Mouse (Mus musculus): ENCODE measurements at regions not wholly inside any gene's neighbourhood (a gene's known extent, or its start where the extent isn't known, plus 50 kb on each side); places are given as distances from the start of the nearest gene placed in this dataset.

DNA sequence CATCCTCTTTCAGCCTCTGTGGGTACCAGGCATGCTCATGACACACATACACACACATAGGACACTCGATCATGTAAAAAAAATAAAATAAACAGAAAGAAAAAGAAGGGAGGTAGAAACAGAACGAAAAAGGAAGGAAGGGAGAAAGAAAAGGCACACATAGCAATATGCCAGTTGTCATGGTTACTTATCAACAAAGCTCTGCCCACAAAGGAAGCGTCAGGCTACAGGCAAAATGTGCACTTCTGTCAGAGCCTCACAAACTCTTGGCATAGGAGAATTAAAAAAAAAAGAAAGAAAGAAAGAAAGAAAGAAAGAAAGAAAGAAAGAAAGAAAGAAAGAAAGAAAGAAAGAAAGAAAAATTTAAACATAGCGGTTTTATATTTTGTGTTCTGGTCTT lies 56.9 kb upstream of the Sox2 start:
- ChIA-PET POLR2A (no interaction called here), CTCF (interaction anchor here in 2 of 4 experiments (0.6 to 1.4 kb wide), 3 partner anchors 17 to 47 kb away, joined by 3 to 5 read pairs (median 3); no protein-coding TSS in a partner anchor)

DNA sequence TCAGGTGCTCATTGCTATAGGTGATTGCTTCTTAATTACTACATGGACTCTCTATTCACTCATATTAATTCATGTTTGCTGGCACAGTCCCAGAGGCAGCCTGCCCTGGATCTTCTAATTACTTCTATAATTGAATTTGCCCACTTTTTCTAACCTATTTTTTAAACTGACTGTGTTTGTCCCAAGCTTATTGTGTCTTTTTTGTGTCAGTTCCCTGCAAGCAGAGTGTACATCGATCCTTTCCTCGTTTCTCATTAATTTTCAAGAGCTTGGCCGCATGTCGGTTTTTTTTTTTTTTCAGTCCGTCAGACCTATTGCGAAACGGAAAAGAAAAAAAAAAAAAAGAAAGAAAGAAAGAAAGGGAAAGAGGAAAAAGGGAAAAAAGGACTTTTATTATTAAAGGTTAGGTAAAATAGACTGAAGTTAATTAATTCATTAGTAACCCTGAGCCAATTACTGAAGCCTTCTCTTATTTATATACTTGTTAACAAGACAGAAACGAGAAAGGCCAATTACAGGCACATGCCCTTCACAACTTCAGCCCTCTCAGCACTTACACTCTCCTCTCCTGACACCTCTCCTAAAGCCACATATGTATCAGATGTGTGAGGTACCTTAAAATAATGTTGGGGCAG lies 72.2 kb upstream of the Sox2 start:
- POLR2A ChIA-PET: no interaction called here
- CTCF ChIA-PET: interaction anchor here in 2 of 4 experiments (0.6 to 0.7 kb wide), 2 partner anchors 17 to 671 kb away, joined by 3 to 10 read pairs; no protein-coding TSS in a partner anchor

DNA sequence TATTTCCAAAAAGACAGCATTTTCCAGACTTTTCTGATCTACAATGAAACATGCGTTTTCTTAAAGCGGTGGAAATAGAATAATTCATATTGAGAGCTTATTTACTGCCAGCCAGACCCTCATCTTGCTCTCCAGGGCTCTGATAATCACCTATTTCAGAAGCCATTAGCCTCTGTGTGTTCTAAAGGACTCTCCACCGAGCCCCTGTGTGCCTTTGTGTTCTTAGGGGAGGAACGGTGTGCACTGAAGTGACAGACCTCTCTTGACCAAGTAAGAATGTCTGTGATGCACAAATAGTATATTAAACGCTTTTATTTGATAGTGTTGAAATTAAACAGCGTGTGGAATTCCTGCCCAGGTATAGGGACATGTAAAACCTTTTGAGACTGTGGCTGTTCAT lies 73.1 kb upstream of the Sox2 start:
- CTCF ChIA-PET: interaction anchor here in 3 of 4 experiments (0.7 to 1.5 kb wide), 8 partner anchors 18 to 345 kb away, joined by 3 to 5 read pairs (median 4); no protein-coding TSS in a partner anchor
- POLR2A ChIA-PET: no interaction called here

DNA sequence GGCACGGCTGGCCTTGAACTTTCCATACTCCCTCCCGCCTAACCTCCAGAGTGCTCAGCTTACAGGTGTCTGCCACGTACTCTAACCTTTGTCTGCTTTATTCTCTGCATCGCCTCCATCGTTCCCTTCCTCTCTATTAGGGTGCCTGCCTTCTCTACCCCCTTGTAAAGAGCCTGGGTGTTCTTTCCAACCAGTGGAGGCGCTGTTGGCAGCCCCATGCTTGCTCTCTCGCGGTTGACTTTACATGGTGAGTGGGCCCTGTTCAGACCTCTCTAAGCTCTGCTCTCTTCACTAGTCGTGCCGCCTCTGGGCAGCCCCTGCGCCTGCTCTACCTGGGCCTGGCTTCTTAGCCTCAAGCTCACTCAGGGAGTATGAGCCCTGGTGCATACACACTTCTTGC lies 74.0 kb upstream of the Sox2 start:
- POLR2A ChIA-PET: interaction anchor here in 2 of 4 experiments (0.5 to 1.1 kb wide), 4 partner anchors 24 to 338 kb away, joined by 3 to 5 read pairs (median 4); no protein-coding TSS in a partner anchor
- CTCF ChIA-PET: interaction anchor here (0.6 to 1.5 kb wide), 18 partner anchors 14 to 905 kb away, joined by 3 to 8 read pairs (median 4); no protein-coding TSS in a partner anchor

DNA sequence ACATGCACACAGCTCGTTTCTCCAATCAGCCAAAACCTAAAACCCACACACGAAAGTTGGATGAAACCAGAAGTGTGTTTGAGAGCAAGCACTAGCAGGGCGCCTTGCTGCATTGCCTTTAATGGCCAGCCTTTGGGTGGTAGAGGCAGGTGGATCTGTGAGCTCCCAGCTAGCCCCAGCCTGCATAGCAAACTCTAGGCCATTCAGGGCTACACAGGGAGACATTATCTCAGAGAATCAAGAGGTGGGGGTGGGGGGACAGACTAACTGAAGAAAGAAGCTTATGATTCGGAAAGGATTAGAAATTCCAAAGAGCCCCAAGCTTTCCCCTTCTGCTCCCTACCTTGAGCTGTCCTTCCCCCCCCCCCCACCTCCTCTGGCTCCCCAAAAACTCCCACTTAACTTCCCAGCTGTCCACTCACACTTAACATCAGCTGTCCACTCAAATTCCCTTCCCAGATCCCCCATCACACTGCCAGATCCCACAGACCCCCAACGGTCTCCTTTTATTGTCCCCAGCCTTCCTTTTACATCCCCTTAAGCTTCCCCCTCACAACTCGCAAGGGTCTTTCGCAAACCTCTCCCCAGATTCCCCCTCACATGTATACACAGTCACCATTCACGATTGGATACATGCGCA lies 75.4 kb upstream of the Sox2 start:
- POLR2A ChIA-PET: interaction anchor here in 3 of 4 experiments (0.7 to 1.1 kb wide), 3 partner anchors 20 to 186 kb away, joined by 3 to 4 read pairs (median 4); no protein-coding TSS in a partner anchor
- CTCF ChIA-PET: interaction anchor here (0.6 to 0.7 kb wide), 6 partner anchors 22 to 596 kb away, joined by 3 to 6 read pairs (median 4); no protein-coding TSS in a partner anchor

DNA sequence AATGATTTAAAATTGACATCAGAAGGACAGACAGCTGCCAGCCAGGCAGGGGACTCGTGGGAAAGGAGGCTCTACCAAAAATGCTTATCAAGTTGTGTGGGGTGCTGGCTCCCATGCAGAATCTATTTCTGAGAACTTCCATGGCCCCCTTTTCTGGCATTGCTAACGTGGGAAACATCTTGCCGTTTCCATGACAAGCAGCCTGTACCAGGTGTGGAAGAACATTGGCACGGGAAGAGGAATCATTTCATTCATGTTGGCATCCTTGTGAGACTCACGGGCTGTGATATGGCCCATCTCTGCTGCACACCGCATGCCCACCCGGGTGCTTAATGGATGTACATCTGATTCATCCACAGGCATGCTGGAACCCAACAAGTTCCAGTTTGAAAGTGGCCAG lies 76.9 kb upstream of the Sox2 start:
- CTCF ChIA-PET: interaction anchor here in 1 of 4 experiments (1.9 kb wide), 1 partner anchor 66 kb away, joined by 4 read pairs; no protein-coding TSS in a partner anchor
- POLR2A ChIA-PET: no interaction called here

DNA sequence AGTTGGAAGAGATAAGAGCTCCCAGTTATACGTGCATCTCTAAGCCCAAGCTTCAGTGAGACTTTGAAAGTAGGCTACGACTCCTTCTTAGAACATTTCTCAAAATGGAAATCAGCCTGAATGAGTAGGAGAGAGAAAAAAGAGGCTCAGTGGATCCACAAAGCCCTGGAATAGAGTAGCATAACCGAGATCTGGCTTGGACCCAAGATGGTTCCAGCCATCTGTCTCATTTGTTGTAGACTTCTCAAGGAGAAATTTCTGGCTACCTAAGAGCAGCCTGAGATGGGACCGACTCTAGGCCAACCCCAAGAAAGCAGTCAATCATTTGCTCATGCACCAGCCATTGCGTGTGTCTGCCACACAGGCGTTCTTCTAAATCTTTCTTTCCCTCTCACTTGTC lies 78.1 kb upstream of the Sox2 start:
- POLR2A ChIA-PET: no interaction called here
- CTCF ChIA-PET: interaction anchor here in 2 of 4 experiments (0.6 to 1.9 kb wide), 2 partner anchors 67 kb away, joined by 4 read pairs; no protein-coding TSS in a partner anchor

DNA sequence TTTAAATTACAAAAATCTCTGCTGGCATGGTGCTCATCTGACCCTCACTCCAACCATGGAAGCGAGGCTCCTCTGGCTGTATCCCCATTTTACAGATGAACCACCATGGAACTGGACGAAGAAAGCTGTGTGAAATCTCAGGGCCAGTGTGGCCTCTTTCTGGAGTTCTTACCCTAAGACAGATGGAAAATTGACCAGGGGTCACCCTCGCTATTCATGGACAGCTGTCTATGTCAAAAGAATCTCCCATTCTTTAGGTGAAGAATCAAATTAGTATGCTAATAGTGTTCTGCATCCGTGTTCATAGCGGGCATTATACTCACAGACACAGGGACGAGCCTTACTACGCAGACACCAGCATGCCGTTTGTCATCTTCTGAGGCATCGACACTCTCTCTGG lies 78.6 kb upstream of the Sox2 start:
- CTCF ChIA-PET: interaction anchor here in 1 of 4 experiments (1.9 kb wide), 1 partner anchor 67 kb away, joined by 4 read pairs; no protein-coding TSS in a partner anchor
- POLR2A ChIA-PET: no interaction called here

DNA sequence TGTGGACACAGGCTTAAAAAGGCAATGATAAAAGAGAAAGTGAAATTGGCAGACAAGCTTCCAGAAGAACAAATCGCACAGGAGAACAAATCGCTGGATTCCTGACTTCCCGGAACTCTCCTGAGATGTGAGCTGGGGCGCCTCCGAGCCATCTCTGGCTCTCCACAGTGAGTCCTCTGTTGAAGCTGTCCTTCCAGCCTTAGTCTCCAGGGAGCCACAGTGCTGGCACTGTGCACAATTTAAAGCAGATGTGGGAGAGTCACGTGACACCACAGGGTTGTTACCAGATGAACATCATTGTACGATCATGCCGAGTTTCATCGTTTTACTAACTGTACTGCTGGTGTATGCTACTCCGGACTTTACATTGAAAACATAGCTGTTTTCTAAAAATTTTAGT lies 80.2 kb upstream of the Sox2 start:
- CTCF ChIA-PET: interaction anchor here in 1 of 4 experiments (0.6 kb wide), 2 partner anchors 670 to 683 kb away, joined by 3 read pairs; no protein-coding TSS in a partner anchor
- POLR2A ChIA-PET: no interaction called here

DNA sequence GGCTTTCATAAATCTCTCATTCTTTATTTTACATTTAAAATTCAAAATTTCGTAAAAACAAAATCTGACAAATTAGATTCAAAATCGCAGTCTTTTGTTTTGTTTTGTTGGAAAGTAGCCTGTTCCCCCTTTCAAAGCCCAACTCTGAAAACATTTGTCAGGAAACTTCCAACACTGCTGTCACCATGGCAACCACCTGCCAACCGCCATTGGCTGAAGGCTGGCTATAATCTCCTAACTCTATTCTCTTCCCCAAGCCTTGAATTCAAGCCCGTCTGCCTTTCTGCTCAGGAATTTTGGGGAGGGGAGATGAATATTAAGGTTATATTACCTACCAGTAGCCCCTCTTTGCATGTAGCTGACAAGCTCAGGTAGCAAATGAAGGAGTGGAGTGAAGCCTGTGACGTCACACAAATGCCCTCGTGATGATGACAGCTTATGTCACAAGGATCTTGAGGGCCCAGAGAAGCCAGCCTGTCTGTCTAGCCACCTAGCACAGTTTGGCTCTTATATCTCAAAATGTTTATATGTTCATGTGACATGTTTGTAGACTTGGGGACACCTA lies 82.0 kb upstream of the Sox2 start:
- ChIA-PET CTCF (no interaction called here), POLR2A (no interaction called here)

DNA sequence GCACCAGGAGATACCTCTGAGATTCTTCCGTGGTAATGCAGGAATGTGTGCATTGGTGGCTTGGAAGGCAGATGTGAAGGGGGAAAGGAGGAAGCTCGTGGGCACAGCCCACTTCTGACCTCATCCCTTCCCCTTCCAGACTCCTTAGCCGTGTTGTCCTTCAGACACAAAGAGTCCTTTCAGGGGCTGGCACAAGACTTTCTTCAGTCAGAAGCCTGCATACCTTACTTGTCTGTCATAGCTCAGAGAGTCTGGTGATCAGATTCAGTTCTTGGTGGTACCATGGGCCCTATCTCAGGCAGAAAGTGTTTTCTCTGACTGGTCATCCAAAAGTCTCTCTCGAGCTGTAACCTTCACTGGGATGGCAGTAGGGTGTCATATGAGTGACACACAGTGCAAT lies 84.8 kb upstream of the Sox2 start:
- CTCF ChIA-PET: interaction anchor here in 1 of 4 experiments (0.6 kb wide), 2 partner anchors 357 to 1062 kb away, joined by 5 to 13 read pairs; no protein-coding TSS in a partner anchor
- POLR2A ChIA-PET: no interaction called here

DNA sequence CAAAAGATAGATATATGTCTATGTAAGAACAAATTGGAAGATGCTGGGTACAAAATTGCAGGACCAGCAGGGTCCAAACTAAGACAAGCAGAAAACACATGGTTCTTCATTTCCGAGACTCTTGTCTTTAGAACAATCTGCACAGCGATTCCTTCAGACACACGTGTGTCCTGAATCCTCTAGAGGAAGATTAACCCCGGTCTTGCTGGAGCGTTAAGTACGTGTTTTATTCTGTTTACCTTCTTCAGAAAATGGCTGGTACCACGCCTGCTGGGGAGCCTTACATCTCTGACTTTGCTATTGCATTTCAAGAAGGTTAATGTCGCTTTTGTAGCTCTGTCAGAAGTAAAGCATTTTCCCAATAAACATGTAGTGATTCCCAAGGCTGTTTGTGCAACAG lies 87.3 kb upstream of the Sox2 start:
- ChIA-PET CTCF (interaction anchor here in 2 of 4 experiments (1.0 to 1.2 kb wide), 2 partner anchors 14 to 44 kb away, joined by 4 to 6 read pairs; no protein-coding TSS in a partner anchor), POLR2A (interaction anchor here in 1 of 4 experiments (0.7 kb wide), 1 partner anchor 77 kb away, joined by 5 read pairs; no protein-coding TSS in a partner anchor)

DNA sequence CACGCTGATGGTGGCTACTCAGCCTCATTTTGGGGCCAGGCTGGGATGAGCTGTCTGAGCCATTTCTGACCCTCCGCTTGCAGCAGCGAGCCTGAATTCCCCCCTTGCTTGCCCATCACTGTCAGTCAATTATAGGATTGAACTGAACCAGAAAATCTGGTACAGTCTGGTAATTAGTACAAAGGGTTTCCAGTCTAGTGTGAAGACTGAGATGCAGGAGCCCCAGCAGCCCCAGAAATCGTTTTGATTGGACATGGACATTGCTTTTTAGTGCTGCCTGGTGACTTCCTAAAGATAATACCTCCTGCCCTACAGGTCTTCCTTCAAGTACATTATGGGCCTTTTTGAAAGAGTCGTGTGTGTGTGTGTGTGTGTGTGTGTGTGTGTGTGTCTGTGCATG lies 88.5 kb upstream of the Sox2 start:
- ChIA-PET CTCF (interaction anchor here (0.6 to 1.0 kb wide), 5 partner anchors 15 to 772 kb away, joined by 3 to 8 read pairs (median 4); no protein-coding TSS in a partner anchor), POLR2A (interaction anchor here in 1 of 4 experiments (0.7 kb wide), 1 partner anchor 236 kb away, joined by 3 read pairs; no protein-coding TSS in a partner anchor)

DNA sequence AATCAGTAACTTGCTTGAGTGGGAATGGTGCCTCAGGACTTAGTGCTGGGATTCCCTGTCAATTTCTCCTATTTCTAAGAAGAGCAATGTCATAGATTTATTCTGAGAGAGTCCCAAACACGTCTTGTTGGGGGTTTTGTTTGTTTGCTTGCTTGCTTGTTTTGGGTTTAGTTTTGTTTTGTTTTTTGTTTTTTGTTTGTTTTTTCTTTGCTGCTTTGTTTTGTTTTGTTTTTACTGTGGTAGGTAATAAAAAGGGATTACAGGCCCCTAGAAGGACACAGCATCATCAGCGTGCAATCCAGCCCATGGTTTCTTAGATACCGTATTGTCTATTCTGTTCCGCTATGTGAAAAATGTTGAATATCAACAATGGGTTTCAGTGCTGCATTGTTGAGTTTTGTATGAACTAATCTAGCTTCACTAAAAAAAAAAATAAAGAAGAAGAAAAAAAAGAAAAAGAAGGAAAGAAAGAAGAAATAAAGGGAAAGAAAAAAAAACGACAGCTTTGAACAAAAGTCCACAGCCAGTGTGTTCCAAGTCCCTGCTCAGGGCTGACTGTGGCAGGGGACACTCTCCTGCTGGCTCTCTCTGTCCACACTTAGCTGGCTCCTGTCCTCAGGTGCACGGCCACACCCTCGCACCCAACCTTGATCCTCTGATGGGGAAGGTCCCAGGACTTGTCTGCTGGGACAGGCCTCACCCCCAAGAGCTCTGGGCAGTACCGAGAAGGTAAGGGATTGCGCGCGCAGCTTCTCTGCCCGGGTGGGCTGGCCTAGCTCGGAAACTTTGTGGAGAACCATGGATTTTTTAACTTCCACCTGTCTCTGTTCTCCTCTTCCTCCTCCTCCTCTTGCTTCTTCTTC lies 90.1 kb upstream of the Sox2 start:
- ChIA-PET POLR2A (interaction anchor here in 2 of 4 experiments (0.6 to 0.7 kb wide), 2 partner anchors 127 to 526 kb away, joined by 3 to 5 read pairs; no protein-coding TSS in a partner anchor), CTCF (interaction anchor here in 1 of 4 experiments (0.5 kb wide), 1 partner anchor 29 kb away, joined by 3 read pairs; no protein-coding TSS in a partner anchor)

DNA sequence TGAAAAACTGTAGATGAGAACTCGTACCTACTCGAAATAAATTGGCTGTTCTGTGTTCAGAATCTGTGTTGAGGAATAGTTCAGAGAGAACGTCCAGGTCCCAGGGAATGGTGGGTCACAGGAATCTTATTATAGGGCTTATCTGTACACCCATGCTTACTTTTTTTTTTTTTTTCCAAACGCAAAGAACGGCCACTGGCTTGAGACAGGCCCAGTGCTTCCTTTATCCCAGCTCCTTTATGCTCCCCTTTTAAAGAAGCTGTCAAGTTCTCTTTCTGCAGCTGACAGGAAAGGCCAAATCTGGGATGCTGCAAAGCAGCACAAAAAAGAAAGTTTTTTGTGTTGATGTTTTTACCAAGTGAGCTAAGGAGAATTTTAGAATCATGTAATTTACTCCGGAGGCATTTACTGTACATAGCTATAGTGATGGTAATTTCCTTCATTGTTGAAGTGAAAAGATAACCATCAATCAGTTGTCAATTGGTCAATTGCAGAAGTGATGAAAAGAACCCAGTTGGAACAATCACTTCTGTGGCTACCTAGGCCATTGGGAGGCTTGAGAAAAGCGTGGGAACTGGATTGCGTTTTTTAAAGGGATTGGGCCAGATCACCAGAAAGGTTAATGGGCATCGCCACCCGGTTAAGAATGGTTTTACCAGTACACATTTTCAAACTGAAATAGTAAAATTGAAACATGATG lies 91.2 kb upstream of the Sox2 start:
- ChIA-PET POLR2A (interaction anchor here in 2 of 4 experiments (0.6 to 0.7 kb wide), 4 partner anchors 26 to 815 kb away, joined by 3 to 4 read pairs (median 4); no protein-coding TSS in a partner anchor), CTCF (interaction anchor here in 3 of 4 experiments (0.6 to 1.8 kb wide), 3 partner anchors 17 to 307 kb away, joined by 4 read pairs; no protein-coding TSS in a partner anchor)

DNA sequence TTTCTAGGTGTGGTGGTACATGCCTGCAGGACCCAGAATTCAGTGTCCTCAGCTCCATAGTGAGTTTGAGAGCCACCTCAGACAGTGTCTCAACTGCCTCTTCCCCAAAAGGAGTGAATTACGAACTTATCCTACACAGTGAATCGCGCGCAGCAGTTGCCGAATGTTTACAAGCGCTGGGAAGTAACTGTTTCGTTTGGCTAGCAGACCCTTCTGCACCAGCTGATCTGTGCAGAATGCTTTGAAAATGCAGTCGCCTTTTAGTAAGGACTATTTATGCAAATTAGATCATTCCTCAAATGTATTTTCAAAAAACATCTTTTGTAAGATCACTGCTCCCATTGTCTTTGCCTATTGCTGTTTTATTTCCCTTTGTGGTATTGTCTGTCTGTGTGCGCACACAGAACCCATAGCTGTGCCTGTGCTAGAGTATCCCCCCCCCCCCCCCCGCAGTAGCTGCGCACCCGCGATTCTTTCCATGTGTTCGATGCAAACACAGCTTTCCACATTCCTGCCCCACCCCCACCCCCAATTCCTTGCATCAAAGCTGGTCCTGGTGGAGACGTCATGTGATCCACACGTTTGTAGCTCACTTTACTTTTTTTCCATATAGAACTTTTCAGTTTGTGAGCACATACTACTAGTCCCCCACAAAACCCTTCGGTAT lies 97.5 kb upstream of the Sox2 start:
- ChIA-PET POLR2A (interaction anchor here in 1 of 4 experiments (0.7 kb wide), 1 partner anchor 24 kb away, joined by 4 read pairs; no protein-coding TSS in a partner anchor), CTCF (interaction anchor here in 1 of 4 experiments (0.9 kb wide), 1 partner anchor 22 kb away, joined by 3 read pairs; no protein-coding TSS in a partner anchor)

DNA sequence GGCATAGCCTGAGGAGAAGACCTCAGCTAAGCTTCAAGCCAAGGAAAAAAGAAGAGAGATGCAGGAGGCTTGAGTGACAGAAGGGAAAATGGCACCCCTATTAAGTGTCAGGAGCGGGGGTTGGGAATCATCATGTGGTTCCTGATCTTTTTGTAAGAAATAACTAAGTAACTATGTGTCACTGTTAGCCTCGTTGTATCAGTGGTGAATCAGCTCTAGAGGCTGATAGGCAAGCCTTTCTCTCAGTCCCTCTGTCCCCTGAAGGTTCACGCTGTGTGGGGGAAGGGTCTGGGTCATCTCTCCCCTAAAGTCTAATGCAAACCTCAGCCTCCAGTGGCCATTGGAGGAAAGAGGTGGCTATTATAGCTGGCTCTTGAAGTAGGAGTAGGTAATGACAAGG lies 99.1 kb upstream of the Sox2 start:
- CTCF ChIA-PET: no interaction called here
- POLR2A ChIA-PET: interaction anchor here in 1 of 4 experiments (0.9 kb wide), 1 partner anchor 85 kb away, joined by 3 read pairs; no protein-coding TSS in a partner anchor

Data from embryonic stem cell, embryonic (primary cell).